Mouse (Mus musculus): ENCODE results near the gene Sdad1.

- no peak for TF ChIP-seq POLR2A (IDR thresholded peaks at IDR 0.05; ENCODE audit: borderline replicate concordance, insufficient read depth, low read length)
- TF ChIP-seq CTCF (IDR thresholded peaks at IDR 0.05; ENCODE audit: borderline replicate concordance, insufficient read depth, low read depth, low read length), result no peak
These were observed 38.6 kb upstream of the Sdad1 start, which contains the start of gene Cxcl10 for GRCm38 (mm10) chr5:92348794-92349413.

Measured in cerebellum, adult 2 months (tissue).